Mouse (Mus musculus): ENCODE measurements around the gene Zar1.

GRCm38 (mm10) chr5:72565621-72566020 lies 15.4 kb downstream of the Zar1 start:
- no peak for TF ChIP-seq POLR2A (IDR thresholded peaks at IDR 0.05; ENCODE audit: low read depth, low read length)
- TF ChIP-seq CTCF (IDR thresholded peaks at IDR 0.05; ENCODE audit: borderline replicate concordance, insufficient read depth, low read length) = no peak

Measured in embryonic fibroblast, embryonic 13.5 days (primary cell).